22 mouse cellular contexts compared by ENCODE assay signal in the genomic region with DNA sequence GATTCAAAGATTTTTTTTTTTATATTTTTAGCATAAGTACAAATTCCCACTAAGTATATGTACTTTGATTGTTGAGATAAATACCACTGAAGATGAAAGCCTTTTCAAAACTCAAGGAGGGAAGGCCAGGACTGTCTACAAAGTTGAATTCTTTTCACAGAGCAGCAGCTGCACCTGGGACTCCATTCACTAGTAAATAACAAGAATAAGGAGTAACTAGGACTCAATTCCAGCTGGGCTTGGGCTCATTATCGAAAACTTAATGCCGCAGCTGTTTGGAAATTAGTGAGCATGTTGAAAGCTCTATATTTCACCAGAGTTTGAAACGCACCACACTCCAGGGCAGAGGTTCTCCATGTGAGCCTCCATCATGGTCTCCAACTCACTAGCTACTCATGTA.
"Had no signal": no experiment of that assay in that cellular context is flagged by ENCODE, and none has a peak within 500 bp of the region (broad histone marks: within the 10 kb centered on the region; RNA-seq: fewer than 3 reads in every experiment).

No protein-coding gene starts in this region.

- H3K4me1 ChIP-seq: stomach, embryonic 15.5 days had no signal

- H3K9ac ChIP-seq: limb, embryonic 12.5 days; limb, embryonic 15.5 days; liver, embryonic 14.5 days; liver, postnatal 0 days; lung, embryonic 14.5 days; midbrain, embryonic 12.5 days; neural tube, embryonic 12.5 days; stomach, embryonic 15.5 days had no signal

- H3K36me3 ChIP-seq: limb, embryonic 12.5 days; limb, embryonic 15.5 days; midbrain, embryonic 12.5 days; neural tube, embryonic 12.5 days; stomach, embryonic 15.5 days had no signal

- ATAC-seq: liver, postnatal 0 days; lung, postnatal 0 days; midbrain, embryonic 16.5 days had no signal

- H3K4me3 ChIP-seq: layer of hippocampus, adult 2 months; left cerebral cortex, adult 2 months; limb, embryonic 12.5 days; limb, embryonic 15.5 days; midbrain, embryonic 12.5 days; neural tube, embryonic 12.5 days; stomach, embryonic 15.5 days had no signal

- H3K27me3 ChIP-seq: limb, embryonic 12.5 days; limb, embryonic 15.5 days; midbrain, embryonic 12.5 days; neural tube, embryonic 12.5 days; stomach, embryonic 15.5 days had no signal

- H3K9me3 ChIP-seq: limb, embryonic 12.5 days; limb, embryonic 15.5 days; midbrain, embryonic 12.5 days; neural tube, embryonic 12.5 days; stomach, embryonic 15.5 days had no signal

- DNase-seq: kidney, adult 9 months; kidney, postnatal 25 days; layer of hippocampus, adult 9-11 months; left cerebral cortex, postnatal 4 days; liver, postnatal 0 days; lung, embryonic 14.5 days; retina, postnatal 1 day; right cerebral cortex, postnatal 25 days; spleen, adult 18-20 months; thymus, postnatal 25 days had no signal

- H3K27ac ChIP-seq: layer of hippocampus, adult 2 months; left cerebral cortex, adult 2 months; limb, embryonic 15.5 days; liver, embryonic 14.5 days; macrophage; neural tube, embryonic 12.5 days; stomach, embryonic 15.5 days had no signal

- H3K4me2 ChIP-seq: limb, embryonic 12.5 days; limb, embryonic 15.5 days; liver, embryonic 11.5 days; lung, embryonic 14.5 days; midbrain, embryonic 12.5 days; neural tube, embryonic 12.5 days; stomach, embryonic 15.5 days had no signal
